Mouse (Mus musculus) hindbrain, embryonic 11.5 days (tissue): Measurements from ENCODE around the gene Gm20388. TPM values are rescaled to one million over a fixed set of nuclear protein-coding genes. Genes with fewer than 3 reads are reported as not detected.
A peak's percentile ranks its signal among the peaks of the same experiment; 100 is the strongest.

Source experiments
- ATAC-seq: fragments of 200-750 bp; cut with Nextera tagmentation; 2 replicates; pipeline ENCODE4 v1.8.0; 2017; ENCODE audit warnings: mild to moderate bottlenecking, moderate TSS enrichment, moderate library complexity; ENCODE audit not compliant: low FRiP score
- DNase-seq: peaks from one replicate; pipeline ENCODE4 v3.0.0-alpha.2; 2015; ENCODE audit warnings: low spot score
- H3K27ac ChIP-seq: fragments of 300-500 bp; sonication (generic); 2 replicates; pipeline ENCODE4 v1.5.1; 2014; ENCODE audit warnings: mild to moderate bottlenecking, low read depth, low read length
- H3K27me3 ChIP-seq: fragments of 300-500 bp; sonication (generic); 2 replicates; pipeline ENCODE4 v1.6.1; 2014; ENCODE audit warnings: mild to moderate bottlenecking, low read length, moderate library complexity, mixed read lengths; ENCODE audit not compliant: control insufficient read depth, insufficient read depth
- H3K36me3 ChIP-seq: fragments of 300-500 bp; sonication (generic); 2 replicates; pipeline ENCODE4 v1.6.1; 2014; ENCODE audit warnings: mild to moderate bottlenecking, low read length, moderate library complexity, mixed read lengths; ENCODE audit not compliant: control insufficient read depth, insufficient read depth
- H3K4me1 ChIP-seq: fragments of 300-500 bp; sonication (generic); replicated peaks from 2 replicates; pipeline ENCODE4 v1.6.1; 2014; ENCODE audit warnings: low read length, mixed read lengths; ENCODE audit not compliant: control insufficient read depth, insufficient read depth
- H3K4me2 ChIP-seq: fragments of 300-500 bp; sonication (generic); replicated peaks from 2 replicates; pipeline ENCODE4 v1.6.1; 2014; ENCODE audit warnings: mild to moderate bottlenecking, low read depth, low read length
- H3K4me3 ChIP-seq: fragments of 300-500 bp; sonication (generic); 2 replicates; pipeline ENCODE4 v1.5.1; 2014; ENCODE audit warnings: low read depth, low read length
- H3K9ac ChIP-seq: fragments of 300-500 bp; sonication (generic); 2 replicates; pipeline ENCODE4 v1.6.1; 2014; ENCODE audit warnings: low read depth, low read length
- H3K9me3 ChIP-seq: fragments of 300-500 bp; sonication (generic); 2 replicates; pipeline ENCODE4 v1.6.1; 2016; ENCODE audit warnings: low read length; ENCODE audit not compliant: control insufficient read depth
- WGBS: fragments of 180-500 bp; shearing (Covaris S2); extraction: QIAGEN DNeasy Blood & Tissue Kit; methylation state at CpG from one replicate; pipeline ENCODE4 v1.1.7; 2014; 5-methylcytosine and 5-hydroxymethylcytosine counted together
- polyA plus RNA-seq: library from polyadenylated mRNA; unstranded; fragments of >200 nt; fragmentation: Nextera tagmentation; extraction: Ambion mirVana; gene quantifications from 2 replicates; pipeline ENCODE4 v1.2.1, GENCODE M21; 2014

Gene Gm20388
- polyA plus RNA-seq, 1 experiment from 2014 or later: 11.8 TPM

- no peaks in the 10 kb centered on the region for H3K27me3 ChIP-seq
- H3K4me3 ChIP-seq: no peak overlapping the region
- H3K9me3 ChIP-seq: no peaks in the 10 kb centered on the region
- H3K27ac ChIP-seq: no peak overlapping the region
- 93% methylated on average over 4 of the region's 4 CpGs for WGBS
- no peak overlapping the region for H3K9ac ChIP-seq
- ATAC-seq (no peak), DNase-seq (no peak)
- H3K36me3 ChIP-seq: no peaks in the 10 kb centered on the region
- no peaks in the 10 kb centered on the region for H3K4me1 ChIP-seq
- no peak overlapping the region for H3K4me2 ChIP-seq
These were observed 953.0 kb downstream of the Gm20388 start for GRCm38 (mm10) chr8:120863683-120864082.

DNA sequence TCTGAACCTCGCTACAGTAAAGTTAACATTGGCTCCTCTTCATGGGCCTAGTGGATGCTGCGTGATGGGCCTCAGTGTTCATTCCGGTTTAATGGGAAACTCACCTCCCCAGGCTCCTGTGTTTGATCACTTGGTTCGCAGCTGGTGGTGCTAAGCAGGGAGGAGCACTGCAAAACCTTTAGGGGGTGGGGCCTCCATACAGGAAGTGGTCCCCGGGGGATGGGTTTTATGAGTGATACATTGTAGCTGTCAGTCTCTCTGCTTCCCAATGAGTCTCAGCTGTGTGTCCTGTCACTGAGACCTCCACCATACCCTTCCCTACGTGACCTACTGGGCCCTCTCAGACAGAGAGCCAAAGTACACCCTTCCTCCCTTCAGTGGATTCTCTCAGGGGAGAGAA, 956.7 kb downstream of the Gm20388 start:
- Histone ChIP-seq H3K27me3 (no peaks in the 10 kb centered on the region), H3K36me3 (no peaks in the 10 kb centered on the region), H3K4me3 (no peak overlapping the region), H3K4me2 (no peak overlapping the region), H3K9me3 (no peaks in the 10 kb centered on the region), H3K27ac (no peak overlapping the region), H3K9ac (no peak overlapping the region), H3K4me1 (no peaks in the 10 kb centered on the region)
- DNase-seq (no peak), ATAC-seq (no peak)
- 73% methylated on average over 6 of the region's 6 CpGs for WGBS

DNA sequence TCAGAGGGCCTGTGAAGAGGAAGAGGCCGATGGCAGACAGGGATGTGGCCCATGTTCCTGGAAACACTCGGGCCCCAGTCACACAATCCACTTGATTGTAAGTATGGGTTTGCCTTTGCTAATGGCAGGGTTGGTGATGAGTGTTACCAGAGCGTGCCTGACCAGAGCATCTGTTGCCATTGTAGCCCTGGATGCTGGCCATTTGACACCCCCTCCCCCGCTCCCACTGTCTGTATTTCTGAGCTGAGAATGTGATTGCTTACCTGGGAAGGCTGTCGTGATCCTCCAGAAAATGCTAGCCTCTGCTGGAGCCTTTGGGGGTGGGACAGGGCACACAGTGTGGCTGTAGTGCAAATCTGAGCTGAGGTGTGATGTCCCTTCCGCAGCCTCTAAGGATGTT, 962.0 kb downstream of the Gm20388 start:
- no peak overlapping the region for H3K4me3 ChIP-seq
- H3K4me1 ChIP-seq: no peaks in the 10 kb centered on the region
- H3K9me3 ChIP-seq: no peaks in the 10 kb centered on the region
- no peaks in the 10 kb centered on the region for H3K27me3 ChIP-seq
- no peaks in the 10 kb centered on the region for H3K36me3 ChIP-seq
- H3K27ac ChIP-seq: no peak overlapping the region
- H3K9ac ChIP-seq: no peak overlapping the region
- H3K4me2 ChIP-seq: no peak overlapping the region
- ATAC-seq (no peak), DNase-seq (no peak)
- 86% methylated on average over 6 of the region's 6 CpGs for WGBS

DNA sequence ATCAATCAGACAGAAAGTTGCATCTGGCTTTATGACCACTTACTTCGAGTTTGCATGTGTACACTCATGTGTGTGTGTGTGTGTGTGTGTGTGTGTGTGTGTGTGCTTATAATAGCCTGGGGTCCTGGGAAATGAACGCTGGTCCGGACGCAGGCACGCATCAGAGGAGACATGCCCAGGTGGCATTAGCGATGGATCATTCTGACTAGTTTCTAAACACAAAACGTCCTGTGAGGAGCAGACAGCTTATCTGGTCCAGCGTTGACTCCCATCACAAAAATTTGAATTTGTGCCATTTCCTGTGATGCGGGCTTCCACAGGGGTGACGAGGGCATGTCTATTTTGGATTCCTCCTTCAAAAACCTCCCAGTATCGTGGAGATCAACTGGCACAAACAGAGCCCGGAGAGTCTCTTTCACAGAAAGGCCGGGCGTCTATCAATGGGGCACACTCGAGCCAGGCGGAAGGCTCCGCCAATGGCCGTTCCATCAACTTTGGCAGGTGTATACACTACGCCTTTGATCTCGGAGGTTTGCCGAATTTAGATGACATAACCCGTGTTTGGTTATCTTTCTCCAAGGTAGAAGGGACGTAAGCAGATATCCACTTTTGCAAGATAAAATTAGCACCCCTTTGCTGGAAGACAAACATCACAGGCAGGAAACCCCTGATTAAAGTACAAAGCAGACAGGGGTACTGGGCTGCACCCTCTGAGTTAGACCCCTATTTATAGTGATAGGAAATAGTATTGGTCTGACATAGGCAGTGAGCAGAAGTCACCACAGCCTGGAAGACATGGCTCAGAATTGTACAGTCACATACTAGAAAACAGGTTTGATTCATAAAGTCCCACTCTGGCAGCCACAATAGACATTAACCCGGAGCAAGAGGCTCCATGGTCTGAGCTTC, 965.6 kb downstream of the Gm20388 start:
- no peak overlapping the region for H3K4me3 ChIP-seq
- no peaks in the 10 kb centered on the region for H3K4me1 ChIP-seq
- H3K4me2 ChIP-seq: no peak overlapping the region
- ATAC-seq (no peak), DNase-seq (no peak)
- H3K36me3 ChIP-seq: no peaks in the 10 kb centered on the region
- H3K9ac ChIP-seq: no peak overlapping the region
- no peaks in the 10 kb centered on the region for H3K9me3 ChIP-seq
- peaks cover 12% of the 10 kb centered on the region for H3K27me3 ChIP-seq
- 85% methylated on average over 24 of the region's 24 CpGs for WGBS
- no peak overlapping the region for H3K27ac ChIP-seq

- Histone ChIP-seq H3K9me3 (no peaks in the 10 kb centered on the region), H3K4me2 (no peak overlapping the region), H3K4me3 (no peak overlapping the region), H3K36me3 (no peaks in the 10 kb centered on the region), H3K27me3 (peaks cover 20% of the 10 kb centered on the region), H3K4me1 (no peaks in the 10 kb centered on the region), H3K9ac (no peak overlapping the region), H3K27ac (no peak overlapping the region)
- ATAC-seq (no peak), DNase-seq (no peak)
- 85% methylated on average over 7 of the region's 7 CpGs for WGBS
These were observed 966.4 kb downstream of the Gm20388 start for GRCm38 (mm10) chr8:120877005-120877404.

DNA sequence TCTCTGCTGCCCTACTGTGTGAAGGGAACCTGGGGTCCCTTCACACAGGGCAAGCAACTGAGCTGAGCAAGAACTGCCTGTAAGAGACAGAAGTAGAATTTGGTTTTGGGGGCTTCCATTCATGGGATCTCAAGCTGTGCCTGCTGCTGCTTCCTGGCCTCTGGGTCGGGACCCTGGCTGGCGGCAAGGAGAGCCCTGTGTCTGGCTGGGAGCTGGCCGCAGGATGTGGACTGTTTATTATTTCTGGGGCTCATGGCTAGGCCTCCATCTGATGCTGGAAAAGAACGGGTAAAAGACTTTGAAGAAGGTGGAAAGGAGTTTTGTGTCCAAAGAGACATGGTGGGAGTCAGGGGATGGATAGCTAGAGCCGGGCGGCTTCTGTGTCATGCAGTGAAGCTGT, 969.3 kb downstream of the Gm20388 start:
- H3K4me2 ChIP-seq: no peak overlapping the region
- H3K9me3 ChIP-seq: no peaks in the 10 kb centered on the region
- H3K4me1 ChIP-seq: peaks cover 3% of the 10 kb centered on the region; the same call in 1 of the 2 replicates
- no peaks in the 10 kb centered on the region for H3K36me3 ChIP-seq
- no peak for DNase-seq
- H3K27ac ChIP-seq: no peak overlapping the region
- no peak for ATAC-seq
- WGBS: 59% methylated on average over 6 of the region's 6 CpGs
- H3K4me3 ChIP-seq: no peak overlapping the region
- peaks cover 47% of the 10 kb centered on the region for H3K27me3 ChIP-seq
- H3K9ac ChIP-seq: no peak overlapping the region

DNA sequence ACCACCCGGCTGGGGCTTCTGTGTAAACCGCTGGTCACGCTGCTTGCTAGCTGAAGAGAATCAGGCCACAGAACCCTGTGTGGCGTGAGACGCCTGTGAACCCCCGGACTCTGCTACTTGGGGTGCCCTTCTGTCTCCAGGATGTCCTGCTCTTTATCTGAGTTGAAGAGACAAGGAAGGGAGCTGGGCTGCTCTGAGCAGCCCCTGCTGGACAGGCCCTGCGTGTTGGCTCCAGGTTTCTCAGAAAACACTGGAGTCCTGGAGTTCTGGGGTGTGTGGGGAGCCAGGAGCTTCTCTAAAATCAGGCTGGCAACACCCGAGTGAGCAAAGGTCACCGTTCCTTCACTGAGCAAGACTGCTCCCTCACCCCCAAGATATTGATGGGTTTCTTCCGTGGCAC, 971.0 kb downstream of the Gm20388 start:
- ATAC-seq (no peak), DNase-seq (no peak)
- H3K9ac ChIP-seq: no peak overlapping the region
- H3K4me3 ChIP-seq: no peak overlapping the region
- H3K36me3 ChIP-seq: no peaks in the 10 kb centered on the region
- peaks cover 3% of the 10 kb centered on the region; the same call in 1 of the 2 replicates for H3K4me1 ChIP-seq
- peaks cover 60% of the 10 kb centered on the region for H3K27me3 ChIP-seq
- 75% methylated on average over 10 of the region's 10 CpGs for WGBS
- no peak overlapping the region for H3K27ac ChIP-seq
- no peaks in the 10 kb centered on the region for H3K9me3 ChIP-seq
- no peak overlapping the region for H3K4me2 ChIP-seq

GRCm38 (mm10) chr8:120882657-120883056, 972.0 kb downstream of the Gm20388 start:
- Histone ChIP-seq H3K36me3 (no peaks in the 10 kb centered on the region), H3K27me3 (peaks cover 70% of the 10 kb centered on the region), H3K4me1 (peaks cover 3% of the 10 kb centered on the region; the same call in 1 of the 2 replicates), H3K9ac (no peak overlapping the region), H3K9me3 (no peaks in the 10 kb centered on the region), H3K4me2 (no peak overlapping the region), H3K4me3 (no peak overlapping the region), H3K27ac (no peak overlapping the region)
- ATAC-seq (no peak), DNase-seq (peak; percentile 33)
- 17% methylated on average over 13 of the region's 13 CpGs for WGBS

DNA sequence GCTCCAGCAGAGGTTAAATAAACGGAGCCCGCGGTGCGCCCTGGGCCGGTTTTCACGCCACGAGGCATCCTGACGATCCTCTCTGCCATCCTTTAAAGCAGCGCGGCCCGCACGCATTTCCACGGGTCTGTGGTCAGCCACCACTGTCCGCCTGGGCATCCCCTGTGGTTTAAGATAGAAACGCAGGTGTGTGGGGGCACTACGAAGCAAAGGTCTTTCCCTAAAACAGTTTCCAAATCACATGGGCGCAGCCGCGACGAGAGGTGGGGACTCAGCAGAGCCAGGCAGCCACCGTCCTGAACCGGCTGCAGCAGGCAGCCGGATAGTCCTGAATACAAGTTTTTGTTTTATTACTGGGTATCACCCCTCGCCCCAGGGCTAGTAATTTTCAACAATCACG, 972.7 kb downstream of the Gm20388 start:
- ATAC-seq: no peak
- no peak overlapping the region for H3K4me2 ChIP-seq
- H3K9me3 ChIP-seq: no peaks in the 10 kb centered on the region
- no peak overlapping the region for H3K27ac ChIP-seq
- H3K4me3 ChIP-seq: no peak overlapping the region
- WGBS: 3% methylated on average over 25 of the region's 25 CpGs
- H3K4me1 ChIP-seq: peaks cover 3% of the 10 kb centered on the region; the same call in 1 of the 2 replicates
- peaks cover 77% of the 10 kb centered on the region for H3K27me3 ChIP-seq
- DNase-seq: peak; percentile 49
- no peaks in the 10 kb centered on the region for H3K36me3 ChIP-seq
- no peak overlapping the region for H3K9ac ChIP-seq
